Mouse (Mus musculus) hindbrain, postnatal 0 days (tissue): ENCODE results near the gene Rps15a. TPM values are rescaled to one million over a fixed set of nuclear protein-coding genes. Genes with fewer than 3 reads are reported as not detected.

Experiments
- ATAC-seq: fragments of 200-750 bp; cut with Nextera tagmentation; 2 replicates; pipeline ENCODE4 v1.8.0; 2017; ENCODE audit warnings: mild to moderate bottlenecking, moderate TSS enrichment, moderate library complexity
- DNase-seq: peaks from one replicate; pipeline ENCODE4 v3.0.0-alpha.2; 2015; ENCODE audit warnings: low spot score
- H3K27ac ChIP-seq: fragments of 300-500 bp; sonication (generic); 2 replicates; pipeline ENCODE4 v1.5.1; 2014; ENCODE audit warnings: mild to moderate bottlenecking
- H3K27me3 ChIP-seq: fragments of 300-500 bp; sonication (generic); 2 replicates; pipeline ENCODE4 v1.6.1; 2014; ENCODE audit warnings: low read length, mixed read lengths; ENCODE audit not compliant: insufficient read depth
- H3K36me3 ChIP-seq: fragments of 300-500 bp; sonication (generic); 2 replicates; pipeline ENCODE4 v1.6.1; 2014; ENCODE audit warnings: low read length, mixed read lengths; ENCODE audit not compliant: insufficient read depth
- H3K4me1 ChIP-seq: fragments of 300-500 bp; sonication (generic); 2 replicates; pipeline ENCODE4 v1.6.1; 2014; ENCODE audit warnings: antibody characterized with exemption, low read length, mixed read lengths; ENCODE audit not compliant: insufficient read depth
- H3K4me2 ChIP-seq: fragments of 300-500 bp; sonication (generic); 2 replicates; pipeline ENCODE4 v1.6.1; 2014; ENCODE audit warnings: low read depth, mild to moderate bottlenecking, low read length, moderate library complexity, mixed read lengths
- H3K4me3 ChIP-seq: fragments of 300-500 bp; sonication (generic); 2 replicates; pipeline ENCODE4 v1.5.1; 2014; ENCODE audit warnings: low read length
- H3K9ac ChIP-seq: fragments of 300-500 bp; sonication (generic); replicated peaks from 2 replicates; pipeline ENCODE4 v1.6.1; 2014; ENCODE audit warnings: mild to moderate bottlenecking, low read length, moderate library complexity, mixed read lengths
- H3K9me3 ChIP-seq: fragments of 300-500 bp; sonication (generic); 2 replicates; pipeline ENCODE4 v1.6.1; 2016; ENCODE audit warnings: low read length, mixed read lengths
- CTCF ChIP-seq: IDR thresholded peaks from 2 replicates; pipeline ENCODE4 v1.5.1; 2016; ENCODE audit warnings: antibody characterized with exemption, control low read depth, low read depth
- WGBS: fragments of 180-500 bp; shearing (Covaris S2); extraction: QIAGEN DNeasy Blood & Tissue Kit; methylation state at CpG from one replicate; pipeline ENCODE4 v1.1.7; 2014; 5-methylcytosine and 5-hydroxymethylcytosine counted together
- polyA plus RNA-seq: library from polyadenylated mRNA; unstranded; fragments of >200 nt; fragmentation: Nextera tagmentation; extraction: Ambion mirVana; gene quantifications from 2 replicates; pipeline ENCODE4 v1.2.1, GENCODE M21; 2015
- total RNA-seq: library from RNA; depleted of rRNA; stranded (reverse); fragments of >200 nt; gene quantifications from 2 replicates; pipeline ENCODE4 v1.2.3, GENCODE M21; 2014

Rps15a gene
- total and polyA plus RNA-seq, 2 experiments from 2014 or later: 132 to 402 TPM

- Histone ChIP-seq H3K4me1 (peaks cover 11% of the 10 kb centered on the region), H3K27ac (peak overlapping the region; percentile 92; the same call in 1 of the 2 replicates), H3K4me2 (peak overlapping the region; percentile 85), H3K9ac (no peak overlapping the region), H3K9me3 (no peaks in the 10 kb centered on the region), H3K36me3 (peaks cover 32% of the 10 kb centered on the region), H3K4me3 (peak overlapping the region; percentile 81; the same call in 1 of the 2 replicates), H3K27me3 (no peaks in the 10 kb centered on the region)
- no peak for TF ChIP-seq CTCF
- ATAC-seq (no peak), DNase-seq (no peak)
- 12% methylated on average over 8 of the region's 8 CpGs for WGBS
Observed at GRCm38 (mm10) chr7:118116787-118117538, 975 bp upstream of the Rps15a start.

GRCm38 (mm10) chr7:118115533-118115876 lies 483 bp downstream of the Rps15a start:
- TF ChIP-seq CTCF: no peak; the same call in 1 of the 2 replicates
- H3K27me3 ChIP-seq: no peaks in the 10 kb centered on the region
- no peaks in the 10 kb centered on the region for H3K9me3 ChIP-seq
- H3K27ac ChIP-seq: peak overlapping the region; percentile 92
- WGBS: 0% methylated on average over 20 of the region's 20 CpGs
- peak overlapping the region; percentile 80 for H3K9ac ChIP-seq
- peak overlapping the region; percentile 85 for H3K4me2 ChIP-seq
- peak overlapping the region; percentile 81 for H3K4me3 ChIP-seq
- peaks cover 11% of the 10 kb centered on the region for H3K4me1 ChIP-seq
- ATAC-seq (peak; percentile 69), DNase-seq (no peak)
- H3K36me3 ChIP-seq: peaks cover 38% of the 10 kb centered on the region

GRCm38 (mm10) chr7:118113541-118114297 lies 2.3 kb downstream of the Rps15a start:
- DNase-seq (no peak), ATAC-seq (no peak)
- H3K4me1 ChIP-seq: peaks cover 11% of the 10 kb centered on the region
- TF ChIP-seq CTCF: no peak
- no peaks in the 10 kb centered on the region for H3K9me3 ChIP-seq
- H3K36me3 ChIP-seq: peaks cover 28% of the 10 kb centered on the region
- H3K4me3 ChIP-seq: peak overlapping the region; percentile 81
- peak overlapping the region; percentile 85 for H3K4me2 ChIP-seq
- peak overlapping the region; percentile 80; the same call in 1 of the 2 replicates for H3K9ac ChIP-seq
- no peaks in the 10 kb centered on the region for H3K27me3 ChIP-seq
- WGBS: 76% methylated on average over 5 of the region's 5 CpGs
- H3K27ac ChIP-seq: no peak overlapping the region

GRCm38 (mm10) chr7:118111128-118111527 lies 4.9 kb downstream of the Rps15a start:
- Histone ChIP-seq H3K9me3 (no peaks in the 10 kb centered on the region), H3K27ac (no peak overlapping the region), H3K4me3 (no peak overlapping the region), H3K36me3 (peaks cover 43% of the 10 kb centered on the region), H3K4me1 (peaks cover 11% of the 10 kb centered on the region), H3K27me3 (no peaks in the 10 kb centered on the region), H3K4me2 (peak overlapping the region; percentile 25; the same call in 1 of the 2 replicates), H3K9ac (peak overlapping the region; percentile 1; the same call in 1 of the 2 replicates)
- 76% methylated on average over 3 of the region's 3 CpGs for WGBS
- no peak for TF ChIP-seq CTCF
- no peak for DNase-seq
- no peak for ATAC-seq

- 33% methylated on average over 1 of the region's 1 CpGs for WGBS
- DNase-seq (no peak), ATAC-seq (no peak)
- no peak overlapping the region for H3K9ac ChIP-seq
- H3K9me3 ChIP-seq: no peaks in the 10 kb centered on the region
- no peak overlapping the region for H3K4me2 ChIP-seq
- TF ChIP-seq CTCF: no peak
- no peaks in the 10 kb centered on the region for H3K27me3 ChIP-seq
- peaks cover 50% of the 10 kb centered on the region for H3K36me3 ChIP-seq
- H3K27ac ChIP-seq: no peak overlapping the region
- H3K4me1 ChIP-seq: no peaks in the 10 kb centered on the region; the same call in none of the 2 replicates
- no peak overlapping the region for H3K4me3 ChIP-seq
Observed at GRCm38 (mm10) chr7:118107671-118108070, 8.3 kb downstream of the Rps15a start.

GRCm38 (mm10) chr7:118104458-118105052 lies 11.4 kb downstream of the Rps15a start:
- TF ChIP-seq CTCF: no peak
- Histone ChIP-seq H3K4me3 (no peak overlapping the region), H3K9ac (no peak overlapping the region), H3K9me3 (no peaks in the 10 kb centered on the region), H3K27ac (no peak overlapping the region), H3K27me3 (no peaks in the 10 kb centered on the region), H3K36me3 (peaks cover 37% of the 10 kb centered on the region), H3K4me2 (no peak overlapping the region), H3K4me1 (no peaks in the 10 kb centered on the region)
- ATAC-seq: no peak
- no peak for DNase-seq
- 83% methylated on average over 5 of the region's 5 CpGs for WGBS
